Comparison of ENCODE assay signal across 9 mouse cellular contexts in the genomic region with DNA sequence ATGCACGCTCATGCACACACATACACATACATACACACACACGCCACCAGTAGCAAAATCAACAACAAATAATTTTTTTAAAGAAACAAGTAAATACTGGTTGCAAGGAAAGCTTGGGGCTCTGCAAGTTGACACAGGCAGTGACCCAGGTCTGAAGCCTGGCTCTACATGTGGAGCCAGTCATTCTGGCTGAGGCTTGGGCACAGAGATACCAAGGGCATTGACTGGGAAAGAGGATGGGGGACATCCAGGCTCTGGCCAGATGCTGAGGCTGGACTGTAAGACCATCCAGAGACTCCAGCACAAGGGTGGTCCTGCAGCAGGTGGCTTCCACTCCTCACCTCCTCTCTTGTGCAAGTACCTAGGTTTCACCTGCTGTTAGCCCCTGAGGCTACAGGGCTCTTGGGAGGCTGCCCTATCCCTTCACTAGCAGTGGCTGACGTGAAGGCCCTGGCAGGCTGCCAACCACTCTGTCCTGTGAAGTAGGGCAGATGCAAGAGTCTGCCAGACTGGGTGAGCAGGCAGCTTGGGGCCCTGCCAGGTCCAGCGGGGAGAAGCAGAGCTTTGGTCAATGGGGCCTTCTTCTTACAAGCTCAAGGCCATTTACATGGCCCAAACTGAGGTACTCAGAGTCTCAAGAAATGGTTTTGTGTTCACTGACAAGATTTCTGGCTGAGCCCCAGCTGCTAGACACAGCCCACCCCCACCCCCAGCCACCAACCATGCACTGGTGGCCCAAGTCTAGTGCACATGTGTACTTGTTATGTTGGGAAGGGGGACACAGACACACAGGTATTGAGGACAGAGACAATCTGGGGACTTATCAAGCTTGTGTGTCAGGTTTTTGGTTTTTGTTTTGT. TPM values are rescaled to one million over a fixed set of nuclear protein-coding genes. Genes with fewer than 3 reads are reported as not detected.
A peak's percentile ranks its signal among the peaks of the same experiment; 100 is the strongest.
DNase-seq lines count a peak whose midpoint lies in the region; ATAC-seq and TF ChIP-seq lines count a peak whose summit lies in the region.
"Had no signal": no experiment of that assay in that cellular context is flagged by ENCODE, and none has a peak within 500 bp of the region (broad histone marks: within the 10 kb centered on the region; RNA-seq: fewer than 3 reads in every experiment).

No protein-coding gene starts in this region.

- no peak overlapping the region for H3K4me2 ChIP-seq in midbrain, embryonic 11.5 days
- no peak overlapping the region for H3K4me2 ChIP-seq in forebrain, embryonic 11.5 days (ENCODE audit: low read depth, low read length, severe bottlenecking)
- peak overlapping the region; percentile 28 for H3K4me2 ChIP-seq in heart, embryonic 12.5 days
- no peak overlapping the region for H3K4me2 ChIP-seq in kidney, postnatal 0 days (ENCODE audit: low read length)
- H3K4me2 ChIP-seq in liver, embryonic 13.5 days: no peak overlapping the region

- ATAC-seq in midbrain, embryonic 11.5 days (ENCODE audit: low FRiP score): no peak
- ATAC-seq in forebrain, embryonic 11.5 days (replicated peaks; ENCODE audit: low FRiP score): peak; percentile 53; the same call in 1 of the 2 replicates
- ATAC-seq in heart, embryonic 12.5 days (ENCODE audit: insufficient number of reproducible peaks, low FRiP score): peak; percentile 84
- peak; percentile 81; the same call in 1 of the 2 replicates for ATAC-seq in kidney, postnatal 0 days (replicated peaks; ENCODE audit: low FRiP score, low read depth)
- 0 out of 2 replicates have a peak, but pooled peaks have one; percentile 43 for ATAC-seq in liver, embryonic 13.5 days (ENCODE audit: low read depth)

- no peak for DNase-seq in midbrain, embryonic 10.5 days (ENCODE audit: low spot score)
- no peak for DNase-seq in midbrain, embryonic 11.5 days (ENCODE audit: low spot score, missing footprints)
- peak; percentile 64 for DNase-seq in forebrain, embryonic 11.5 days (ENCODE audit: low spot score)
- DNase-seq in kidney, postnatal 0 days (ENCODE audit: low spot score): peak; percentile 70
- DNase-seq in liver, embryonic 13.5 days: no peak
- peak; percentile 70 for DNase-seq in ovary, postnatal 10 days (ENCODE audit: low spot score)
- peak; percentile 88 to 90 for DNase-seq in urinary bladder, adult 18-20 months (ENCODE audit: low spot score in 2 of 2)

- no peak overlapping the region for H3K4me3 ChIP-seq in midbrain, embryonic 10.5 days
- H3K4me3 ChIP-seq in midbrain, embryonic 11.5 days (ENCODE audit: low read depth, low read length): no peak overlapping the region
- no peak overlapping the region for H3K4me3 ChIP-seq in forebrain, embryonic 11.5 days (ENCODE audit: low read depth, low read length)
- no peak overlapping the region for H3K4me3 ChIP-seq in heart, embryonic 12.5 days
- no peak overlapping the region for H3K4me3 ChIP-seq in kidney, postnatal 0 days (replicated peaks; ENCODE audit: low read depth, low read length)
- no peak overlapping the region for H3K4me3 ChIP-seq in liver, embryonic 13.5 days (replicated peaks)

- H3K9ac ChIP-seq in midbrain, embryonic 11.5 days (ENCODE audit: low read length): no peak overlapping the region
- H3K9ac ChIP-seq in forebrain, embryonic 11.5 days (ENCODE audit: low read length): no peak overlapping the region
- H3K9ac ChIP-seq in heart, embryonic 12.5 days: no peak overlapping the region
- no peak overlapping the region for H3K9ac ChIP-seq in kidney, postnatal 0 days (ENCODE audit: low read depth, low read length)
- H3K9ac ChIP-seq in liver, embryonic 13.5 days: no peak overlapping the region

- H3K27ac ChIP-seq in midbrain, embryonic 10.5 days (replicated peaks): peak overlapping the region; percentile 46
- no peak overlapping the region for H3K27ac ChIP-seq in midbrain, embryonic 11.5 days (ENCODE audit: low read depth, low read length)
- H3K27ac ChIP-seq in forebrain, embryonic 11.5 days (ENCODE audit: low read depth, low read length): no peak overlapping the region
- H3K27ac ChIP-seq in heart, embryonic 12.5 days (ENCODE audit: poor library complexity, severe bottlenecking): peak overlapping the region; percentile 63
- H3K27ac ChIP-seq in kidney, postnatal 0 days: no peak overlapping the region
- H3K27ac ChIP-seq in liver, embryonic 13.5 days: no peak overlapping the region

- TF ChIP-seq CTCF in kidney, postnatal 0 days (IDR thresholded peaks at IDR 0.05; ENCODE audit: low read depth): no peak

- no peaks in the 10 kb centered on the region for H3K36me3 ChIP-seq in midbrain, embryonic 10.5 days
- H3K36me3 ChIP-seq in midbrain, embryonic 11.5 days (ENCODE audit: control insufficient read depth, insufficient read depth, low read length): no peaks in the 10 kb centered on the region
- no peaks in the 10 kb centered on the region for H3K36me3 ChIP-seq in forebrain, embryonic 11.5 days (ENCODE audit: control insufficient read depth, insufficient read depth, low read length)
- peaks cover 10% of the 10 kb centered on the region; the same call in 1 of the 2 replicates for H3K36me3 ChIP-seq in heart, embryonic 12.5 days
- H3K36me3 ChIP-seq in kidney, postnatal 0 days (ENCODE audit: insufficient read depth, low read length): 0 out of 2 replicates have a peak, but pooled peaks cover 3% of the 10 kb centered on the region
- no peaks in the 10 kb centered on the region for H3K36me3 ChIP-seq in liver, embryonic 13.5 days

- H3K9me3 ChIP-seq in midbrain, embryonic 10.5 days (replicated peaks): no peaks in the 10 kb centered on the region
- H3K9me3 ChIP-seq in midbrain, embryonic 11.5 days (ENCODE audit: control insufficient read depth, low read length): no peaks in the 10 kb centered on the region
- no peaks in the 10 kb centered on the region for H3K9me3 ChIP-seq in forebrain, embryonic 11.5 days (ENCODE audit: control insufficient read depth, low read length)
- H3K9me3 ChIP-seq in heart, embryonic 12.5 days (replicated peaks): no peaks in the 10 kb centered on the region
- no peaks in the 10 kb centered on the region for H3K9me3 ChIP-seq in kidney, postnatal 0 days (replicated peaks; ENCODE audit: low read length)
- H3K9me3 ChIP-seq in liver, embryonic 13.5 days (replicated peaks): no peaks in the 10 kb centered on the region

- H3K27me3 ChIP-seq in midbrain, embryonic 10.5 days (ENCODE audit: low read depth, poor library complexity, severe bottlenecking): no peaks in the 10 kb centered on the region
- H3K27me3 ChIP-seq in midbrain, embryonic 11.5 days (ENCODE audit: control insufficient read depth, insufficient read depth, low read length): no peaks in the 10 kb centered on the region
- no peaks in the 10 kb centered on the region for H3K27me3 ChIP-seq in forebrain, embryonic 11.5 days (ENCODE audit: control insufficient read depth, insufficient read depth, low read length)
- no peaks in the 10 kb centered on the region for H3K27me3 ChIP-seq in heart, embryonic 12.5 days (replicated peaks)
- H3K27me3 ChIP-seq in kidney, postnatal 0 days (ENCODE audit: insufficient read depth, low read length): no peaks in the 10 kb centered on the region
- no peaks in the 10 kb centered on the region for H3K27me3 ChIP-seq in liver, embryonic 13.5 days

- peaks cover 27% of the 10 kb centered on the region for H3K4me1 ChIP-seq in midbrain, embryonic 10.5 days
- no peaks in the 10 kb centered on the region for H3K4me1 ChIP-seq in midbrain, embryonic 11.5 days (ENCODE audit: control insufficient read depth, insufficient read depth, low read length)
- H3K4me1 ChIP-seq in forebrain, embryonic 11.5 days (replicated peaks; ENCODE audit: control insufficient read depth, insufficient read depth, low read length): no peaks in the 10 kb centered on the region
- H3K4me1 ChIP-seq in heart, embryonic 12.5 days (replicated peaks): peaks cover 47% of the 10 kb centered on the region
- H3K4me1 ChIP-seq in kidney, postnatal 0 days (replicated peaks; ENCODE audit: insufficient read depth, low read length): peaks cover 21% of the 10 kb centered on the region
- 0 out of 2 replicates have a peak, but pooled peaks cover 4% of the 10 kb centered on the region for H3K4me1 ChIP-seq in liver, embryonic 13.5 days (replicated peaks)

- 83% methylated on average over 4 of the region's 4 CpGs for WGBS in midbrain, embryonic 10.5 days
- WGBS in midbrain, embryonic 11.5 days: 80% methylated on average over 4 of the region's 4 CpGs
- WGBS in forebrain, embryonic 11.5 days: 80% methylated on average over 4 of the region's 4 CpGs
- 42% methylated on average over 4 of the region's 4 CpGs for WGBS in heart, embryonic 12.5 days
- WGBS in kidney, postnatal 0 days: 51% methylated on average over 4 of the region's 4 CpGs
- 47% methylated on average over 4 of the region's 4 CpGs for WGBS in liver, embryonic 13.5 days (ENCODE audit: insufficient replicate concordance)

RNA-seq across cellular contexts. Expression of a gene that starts 46.9 kb away (rescaled TPM):
- polyA plus RNA-seq in midbrain, embryonic 10.5 days (2016; fragmentation: Nextera tagmentation; extraction: Ambion mirVana): not detected in 2 replicates
- not detected in 2 replicates for polyA plus RNA-seq in midbrain, embryonic 11.5 days (2014; fragmentation: Nextera tagmentation; extraction: Ambion mirVana)
- not detected in 2 replicates for polyA plus RNA-seq in forebrain, embryonic 11.5 days (2014; fragmentation: Nextera tagmentation; extraction: Ambion mirVana)
- not detected in 2 replicates for polyA plus RNA-seq in heart, embryonic 12.5 days (2016; fragmentation: Nextera tagmentation; extraction: Ambion mirVana)
- polyA plus RNA-seq in kidney, postnatal 0 days (2015; fragmentation: Nextera tagmentation; extraction: Ambion mirVana): not detected in 2 replicates
- not detected in 2 replicates for polyA plus RNA-seq in liver, embryonic 13.5 days (2015; fragmentation: Nextera tagmentation; extraction: Ambion mirVana)
- polyA plus RNA-seq: neural tube, embryonic 11.5 days had no signal

RNA-seq across cellular contexts. Expression of a gene that starts 56.4 kb away (rescaled TPM):
- not detected in 2 replicates for polyA plus RNA-seq in midbrain, embryonic 10.5 days (2016; fragmentation: Nextera tagmentation; extraction: Ambion mirVana)
- polyA plus RNA-seq in midbrain, embryonic 11.5 days (2014; fragmentation: Nextera tagmentation; extraction: Ambion mirVana): not detected in 2 replicates
- polyA plus RNA-seq in forebrain, embryonic 11.5 days (2014; fragmentation: Nextera tagmentation; extraction: Ambion mirVana): not detected in 2 replicates
- not detected in 2 replicates for polyA plus RNA-seq in heart, embryonic 12.5 days (2016; fragmentation: Nextera tagmentation; extraction: Ambion mirVana)
- polyA plus RNA-seq in kidney, postnatal 0 days (2015; fragmentation: Nextera tagmentation; extraction: Ambion mirVana): not detected in 2 replicates
- not detected in 2 replicates for polyA plus RNA-seq in liver, embryonic 13.5 days (2015; fragmentation: Nextera tagmentation; extraction: Ambion mirVana)
- polyA plus RNA-seq: neural tube, embryonic 11.5 days had no signal

Comparison
In these comparisons a context has a peak if more than half of its experiments do, and no peak if none do; other contexts are left out.
1. H3K27ac ChIP-seq: peak in midbrain, embryonic 10.5 days (single experiment) and heart, embryonic 12.5 days (single experiment); none in midbrain, embryonic 11.5 days (single experiment), forebrain, embryonic 11.5 days (single experiment), kidney, postnatal 0 days (single experiment) and liver, embryonic 13.5 days (single experiment).
2. DNase-seq: peak in forebrain, embryonic 11.5 days (single experiment), kidney, postnatal 0 days (single experiment), ovary, postnatal 10 days (single experiment) and urinary bladder, adult 18-20 months (2 of 2); none in midbrain, embryonic 10.5 days (single experiment), midbrain, embryonic 11.5 days (single experiment) and liver, embryonic 13.5 days (single experiment).